Mouse (Mus musculus): ENCODE measurements around the gene Ubxn10. TPM values are rescaled to one million over a fixed set of nuclear protein-coding genes. Genes with fewer than 3 reads are reported as not detected.
A peak's percentile ranks its signal among the peaks of the same experiment; 100 is the strongest.

The Ubxn10 gene
- polyA plus RNA-seq (2015; fragmentation: Nextera tagmentation; extraction: Ambion mirVana) = 4.5 and 5.2 TPM in 2 replicates

GRCm38 (mm10) chr4:138737031-138737430, at the start of gene Ubxn10:
Gene Ubxn10, minus strand, starts transcription at chr4:138737167.
- peaks cover 4% of the 10 kb centered on the region for H3K4me1 ChIP-seq (ENCODE audit: control insufficient read depth, insufficient read depth, low read depth, low read length)
- no peak within 1 kb of the TSS for H3K4me3 ChIP-seq (ENCODE audit: low read length)
- H3K27me3 ChIP-seq (replicated peaks; ENCODE audit: control insufficient read depth, insufficient read depth, low read length) = no peaks in the 10 kb centered on the region
- no peak within 1 kb of the TSS for H3K4me2 ChIP-seq (ENCODE audit: low read length)
- no peak within 1 kb of the TSS for H3K27ac ChIP-seq (ENCODE audit: low read depth, low read length)
- H3K9ac ChIP-seq (ENCODE audit: low read depth, low read length) = peak within 1 kb of the TSS; percentile 20; the same call in 1 of the 2 replicates
- no peaks in the 10 kb centered on the region for H3K9me3 ChIP-seq (ENCODE audit: control insufficient read depth, low read length)
- ATAC-seq = no peak
- no peaks in the 10 kb centered on the region for H3K36me3 ChIP-seq (ENCODE audit: control insufficient read depth, insufficient read depth, low read length)
- WGBS = 75% methylated on average over 7 of the region's 7 CpGs

- Histone ChIP-seq H3K9me3 (ENCODE audit: control insufficient read depth, low read length) (no peaks in the 10 kb centered on the region), H3K36me3 (ENCODE audit: control insufficient read depth, insufficient read depth, low read length) (no peaks in the 10 kb centered on the region), H3K4me2 (ENCODE audit: low read length) (no peak overlapping the region), H3K9ac (ENCODE audit: low read depth, low read length) (no peak overlapping the region), H3K4me3 (ENCODE audit: low read length) (no peak overlapping the region), H3K27ac (ENCODE audit: low read depth, low read length) (no peak overlapping the region), H3K4me1 (ENCODE audit: control insufficient read depth, insufficient read depth, low read depth, low read length) (no peaks in the 10 kb centered on the region), H3K27me3 (replicated peaks; ENCODE audit: control insufficient read depth, insufficient read depth, low read length) (no peaks in the 10 kb centered on the region)
- WGBS = 70% methylated on average over 4 of the region's 4 CpGs
- no peak for ATAC-seq
Measured at GRCm38 (mm10) chr4:138786141-138786540, 49.2 kb upstream of the Ubxn10 start.

DNA sequence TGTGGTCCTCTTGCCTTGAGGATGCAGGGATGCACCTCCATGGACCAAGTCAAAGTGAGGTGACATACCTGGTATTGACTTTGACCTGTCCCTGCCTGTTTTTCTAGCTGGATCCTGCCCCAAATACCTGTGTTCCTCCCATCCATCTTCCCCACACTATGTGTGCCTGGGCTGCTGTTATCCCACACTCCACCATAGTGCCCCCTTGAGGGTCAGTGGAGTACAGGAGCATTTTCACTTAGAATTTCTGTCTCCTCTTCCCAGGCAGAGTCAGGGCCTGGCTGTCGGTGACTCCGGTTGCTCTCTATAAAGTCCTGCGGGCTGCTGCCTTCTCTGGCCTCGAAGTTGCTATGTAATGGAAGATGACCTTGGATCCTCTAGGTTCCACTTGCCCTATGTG, 48.8 kb upstream of the Ubxn10 start:
- no peaks in the 10 kb centered on the region for H3K27me3 ChIP-seq (replicated peaks; ENCODE audit: control insufficient read depth, insufficient read depth, low read length)
- no peaks in the 10 kb centered on the region for H3K36me3 ChIP-seq (ENCODE audit: control insufficient read depth, insufficient read depth, low read length)
- H3K4me1 ChIP-seq (ENCODE audit: control insufficient read depth, insufficient read depth, low read depth, low read length) = no peaks in the 10 kb centered on the region
- no peak overlapping the region for H3K4me2 ChIP-seq (ENCODE audit: low read length)
- no peak overlapping the region for H3K4me3 ChIP-seq (ENCODE audit: low read length)
- no peak overlapping the region for H3K27ac ChIP-seq (ENCODE audit: low read depth, low read length)
- H3K9me3 ChIP-seq (ENCODE audit: control insufficient read depth, low read length) = no peaks in the 10 kb centered on the region
- ATAC-seq = no peak
- WGBS = 62% methylated on average over 4 of the region's 4 CpGs
- H3K9ac ChIP-seq (ENCODE audit: low read depth, low read length) = no peak overlapping the region

GRCm38 (mm10) chr4:138782098-138782497, 45.1 kb upstream of the Ubxn10 start:
- 83% methylated on average over 6 of the region's 6 CpGs for WGBS
- no peaks in the 10 kb centered on the region for H3K9me3 ChIP-seq (ENCODE audit: control insufficient read depth, low read length)
- no peak for ATAC-seq

GRCm38 (mm10) chr4:138780300-138780699, 43.3 kb upstream of the Ubxn10 start:
- Histone ChIP-seq H3K4me3 (ENCODE audit: low read length) (no peak overlapping the region), H3K4me2 (ENCODE audit: low read length) (no peak overlapping the region), H3K27ac (ENCODE audit: low read depth, low read length) (no peak overlapping the region), H3K27me3 (replicated peaks; ENCODE audit: control insufficient read depth, insufficient read depth, low read length) (no peaks in the 10 kb centered on the region), H3K36me3 (ENCODE audit: control insufficient read depth, insufficient read depth, low read length) (no peaks in the 10 kb centered on the region), H3K9ac (ENCODE audit: low read depth, low read length) (no peak overlapping the region), H3K9me3 (ENCODE audit: control insufficient read depth, low read length) (no peaks in the 10 kb centered on the region), H3K4me1 (ENCODE audit: control insufficient read depth, insufficient read depth, low read depth, low read length) (peaks cover 2% of the 10 kb centered on the region; the same call in 1 of the 2 replicates)
- 91% methylated on average over 5 of the region's 5 CpGs for WGBS
- ATAC-seq = no peak

More at GRCm38 (mm10) chr4:138782098-138782497, 45.1 kb upstream of the Ubxn10 start:
- no peak overlapping the region for H3K4me2 ChIP-seq (ENCODE audit: low read length)
- H3K4me1 ChIP-seq (ENCODE audit: control insufficient read depth, insufficient read depth, low read depth, low read length) = peaks cover 2% of the 10 kb centered on the region; the same call in 1 of the 2 replicates
- no peak overlapping the region for H3K9ac ChIP-seq (ENCODE audit: low read depth, low read length)
- H3K4me3 ChIP-seq (ENCODE audit: low read length) = no peak overlapping the region
- H3K27ac ChIP-seq (ENCODE audit: low read depth, low read length) = no peak overlapping the region
- no peaks in the 10 kb centered on the region for H3K27me3 ChIP-seq (replicated peaks; ENCODE audit: control insufficient read depth, insufficient read depth, low read length)
- H3K36me3 ChIP-seq (ENCODE audit: control insufficient read depth, insufficient read depth, low read length) = no peaks in the 10 kb centered on the region

GRCm38 (mm10) chr4:138777417-138778407, 40.7 kb upstream of the Ubxn10 start:
- peak; percentile 76 for ATAC-seq
- Histone ChIP-seq H3K9me3 (ENCODE audit: control insufficient read depth, low read length) (no peaks in the 10 kb centered on the region), H3K4me3 (ENCODE audit: low read length) (no peak overlapping the region), H3K36me3 (ENCODE audit: control insufficient read depth, insufficient read depth, low read length) (no peaks in the 10 kb centered on the region), H3K4me1 (ENCODE audit: control insufficient read depth, insufficient read depth, low read depth, low read length) (peaks cover 2% of the 10 kb centered on the region; the same call in 1 of the 2 replicates), H3K27ac (ENCODE audit: low read depth, low read length) (peak overlapping the region; percentile 44), H3K27me3 (replicated peaks; ENCODE audit: control insufficient read depth, insufficient read depth, low read length) (no peaks in the 10 kb centered on the region), H3K4me2 (ENCODE audit: low read length) (no peak overlapping the region), H3K9ac (ENCODE audit: low read depth, low read length) (no peak overlapping the region)
- 39% methylated on average over 20 of the region's 20 CpGs for WGBS

DNA sequence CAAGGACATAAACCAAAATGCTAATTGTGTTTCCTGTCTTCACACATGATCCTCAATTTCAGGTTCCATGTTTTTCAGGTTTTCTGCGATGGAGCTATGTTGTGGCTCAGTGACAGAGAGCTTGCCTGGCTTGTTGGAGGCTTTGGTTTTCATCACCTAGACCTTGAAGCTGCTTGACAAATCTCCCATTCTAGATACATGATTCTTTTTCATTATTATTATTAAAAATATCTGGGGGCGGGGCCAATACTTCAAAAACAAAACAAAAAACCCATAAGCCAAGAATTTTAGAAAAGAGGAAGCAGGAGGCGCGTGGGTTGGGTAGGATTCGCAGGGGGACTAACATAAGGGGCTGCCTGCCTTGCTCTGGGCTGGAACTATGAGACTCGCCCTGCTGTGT, 38.5 kb upstream of the Ubxn10 start, which contains the start of gene Pla2g2d:
Pla2g2d (plus strand) TSS at position 301 of the 400 bp plus-strand sequence.
- no peak within 1 kb of the TSS for H3K4me3 ChIP-seq (ENCODE audit: low read length)

GRCm38 (mm10) chr4:138772386-138772785, 35.4 kb upstream of the Ubxn10 start:
- Histone ChIP-seq H3K36me3 (ENCODE audit: control insufficient read depth, insufficient read depth, low read length) (no peaks in the 10 kb centered on the region), H3K4me1 (ENCODE audit: control insufficient read depth, insufficient read depth, low read depth, low read length) (no peaks in the 10 kb centered on the region), H3K9ac (ENCODE audit: low read depth, low read length) (no peak overlapping the region), H3K27me3 (replicated peaks; ENCODE audit: control insufficient read depth, insufficient read depth, low read length) (no peaks in the 10 kb centered on the region), H3K9me3 (ENCODE audit: control insufficient read depth, low read length) (no peaks in the 10 kb centered on the region), H3K27ac (ENCODE audit: low read depth, low read length) (no peak overlapping the region), H3K4me3 (ENCODE audit: low read length) (no peak overlapping the region), H3K4me2 (ENCODE audit: low read length) (no peak overlapping the region)
- WGBS = 83% methylated on average over 5 of the region's 5 CpGs
- ATAC-seq = no peak

More for the DNA sequence above, 38.5 kb upstream of the Ubxn10 start, which contains the start of gene Pla2g2d:
- Histone ChIP-seq H3K27me3 (replicated peaks; ENCODE audit: control insufficient read depth, insufficient read depth, low read length) (no peaks in the 10 kb centered on the region), H3K4me2 (ENCODE audit: low read length) (no peak within 1 kb of the TSS), H3K9ac (ENCODE audit: low read depth, low read length) (no peak within 1 kb of the TSS), H3K9me3 (ENCODE audit: control insufficient read depth, low read length) (no peaks in the 10 kb centered on the region), H3K4me1 (ENCODE audit: control insufficient read depth, insufficient read depth, low read depth, low read length) (peaks cover 2% of the 10 kb centered on the region; the same call in 1 of the 2 replicates), H3K36me3 (ENCODE audit: control insufficient read depth, insufficient read depth, low read length) (no peaks in the 10 kb centered on the region), H3K27ac (ENCODE audit: low read depth, low read length) (no peak within 1 kb of the TSS)
- WGBS = 90% methylated on average over 6 of the region's 6 CpGs
- ATAC-seq = no peak

DNA sequence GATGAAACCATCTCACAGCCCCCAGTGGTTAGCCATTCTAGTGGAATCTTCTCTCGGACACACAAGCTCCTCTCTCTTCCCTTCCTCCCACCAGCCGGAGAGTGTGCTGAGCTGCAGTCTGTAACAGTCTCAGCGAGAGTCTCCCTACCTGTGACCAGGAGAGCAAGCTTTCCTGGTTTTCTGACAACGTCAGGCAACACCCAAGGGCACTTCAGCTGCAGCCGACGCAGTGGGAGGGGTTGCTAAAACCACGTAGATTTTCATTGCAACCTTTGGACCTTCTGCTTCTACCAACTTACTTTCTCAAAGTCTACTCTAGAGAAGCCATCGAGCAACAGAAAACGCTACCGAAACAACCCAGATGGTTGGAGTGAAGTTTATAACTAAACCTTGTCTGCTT, 35.0 kb upstream of the Ubxn10 start:
- H3K36me3 ChIP-seq (ENCODE audit: control insufficient read depth, insufficient read depth, low read length) = no peaks in the 10 kb centered on the region
- no peaks in the 10 kb centered on the region for H3K4me1 ChIP-seq (ENCODE audit: control insufficient read depth, insufficient read depth, low read depth, low read length)
- H3K9ac ChIP-seq (ENCODE audit: low read depth, low read length) = no peak overlapping the region
- H3K27me3 ChIP-seq (replicated peaks; ENCODE audit: control insufficient read depth, insufficient read depth, low read length) = no peaks in the 10 kb centered on the region
- no peak for ATAC-seq
- 89% methylated on average over 10 of the region's 10 CpGs for WGBS
- H3K4me3 ChIP-seq (ENCODE audit: low read length) = no peak overlapping the region
- H3K4me2 ChIP-seq (ENCODE audit: low read length) = no peak overlapping the region
- H3K9me3 ChIP-seq (ENCODE audit: control insufficient read depth, low read length) = no peaks in the 10 kb centered on the region
- H3K27ac ChIP-seq (ENCODE audit: low read depth, low read length) = no peak overlapping the region
